Mouse (Mus musculus) liver, postnatal 0 days (tissue): ENCODE measurements around the gene Rpl39.

Source experiments
- CTCF ChIP-seq: sonication (generic); IDR thresholded peaks from 2 replicates; pipeline ENCODE4 v1.5.1; 2016; ENCODE audit warnings: antibody characterized with exemption, low read depth
- EP300 ChIP-seq: IDR thresholded peaks from 2 replicates; pipeline ENCODE4 v1.6.1; 2016; ENCODE audit warnings: antibody characterized with exemption, low read depth, mild to moderate bottlenecking

DNA sequence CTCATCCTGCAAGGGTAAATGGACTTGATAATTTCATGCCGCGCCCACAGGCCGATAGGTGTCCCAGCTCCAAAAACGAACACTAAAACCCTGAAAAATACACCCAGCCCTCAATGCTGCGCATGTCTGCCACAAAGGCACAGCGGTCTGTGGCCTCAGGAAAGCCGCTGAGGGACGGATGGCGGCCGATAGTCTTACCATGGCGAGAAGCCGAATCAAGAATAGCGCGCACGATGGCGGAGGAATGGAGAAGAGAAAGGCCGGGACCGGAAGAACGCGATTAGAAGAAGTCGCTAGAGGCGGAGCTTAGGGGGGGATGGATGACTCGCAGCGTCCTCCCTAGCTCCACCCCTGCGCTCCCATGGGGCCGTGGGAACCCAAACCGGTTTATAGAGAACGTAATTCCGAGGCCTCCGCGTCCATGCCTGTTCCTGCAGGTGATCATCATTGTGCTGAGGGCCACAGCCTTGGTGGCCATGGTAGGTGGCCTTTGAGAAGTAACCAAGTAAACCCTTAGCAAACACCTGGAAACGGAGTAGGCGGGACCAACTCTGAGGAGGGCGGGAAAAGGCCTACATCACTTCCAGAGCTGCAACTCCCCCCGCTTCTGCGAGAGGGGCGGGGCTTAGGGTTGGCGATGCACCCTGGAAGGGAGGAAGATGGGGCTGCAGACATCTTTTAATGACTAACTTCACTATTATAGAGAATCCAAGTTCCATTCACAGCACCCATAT lies at the start of gene Rpl39:
- TF ChIP-seq CTCF (peak; percentile 20), EP300 (0 out of 2 replicates have a peak, but pooled peaks have one; percentile 29)
